Mouse (Mus musculus) cortical plate, adult 2 months (tissue): ENCODE results near the gene Ablim1. TPM values are rescaled to one million over a fixed set of nuclear protein-coding genes. Genes with fewer than 3 reads are reported as not detected.

Experiments
- H3K27ac ChIP-seq: fragments of 200-500 bp; 2 replicates; pipeline ENCODE4 v1.5.1; 2012; ENCODE audit warnings: low read length, control low read depth, inconsistent platforms; ENCODE audit not compliant: insufficient read depth
- H3K4me1 ChIP-seq: fragments of 200-500 bp; 2 replicates; pipeline ENCODE4 v1.6.1; 2011; ENCODE audit warnings: low read length; ENCODE audit not compliant: control insufficient read depth, insufficient read depth
- H3K4me3 ChIP-seq: fragments of 200-500 bp; 2 replicates; pipeline ENCODE4 v1.5.1; 2011; ENCODE audit warnings: mild to moderate bottlenecking, low read length, control low read depth; ENCODE audit not compliant: insufficient read depth
- CTCF ChIP-seq: fragments of 200-500 bp; IDR thresholded peaks from 2 replicates; pipeline ENCODE4 v1.5.1; 2011; ENCODE audit warnings: mild to moderate bottlenecking, control low read depth, low read length; ENCODE audit not compliant: insufficient read depth; ENCODE audit errors: extremely low read depth
- POLR2A ChIP-seq: fragments of 200-500 bp; IDR thresholded peaks from 2 replicates; pipeline ENCODE4 v1.6.1; 2011; ENCODE audit warnings: mild to moderate bottlenecking, low read length, control low read depth; ENCODE audit not compliant: insufficient read depth; ENCODE audit errors: extremely low read depth
- polyA plus RNA-seq: library from polyadenylated mRNA; depleted of rRNA; stranded (reverse); fragments of >200 nt; gene quantifications from 2 replicates; pipeline ENCODE4 v1.2.3, GENCODE M21; 2012

Ablim1 gene
- polyA plus RNA-seq, 1 experiment = 50.0 TPM

DNA sequence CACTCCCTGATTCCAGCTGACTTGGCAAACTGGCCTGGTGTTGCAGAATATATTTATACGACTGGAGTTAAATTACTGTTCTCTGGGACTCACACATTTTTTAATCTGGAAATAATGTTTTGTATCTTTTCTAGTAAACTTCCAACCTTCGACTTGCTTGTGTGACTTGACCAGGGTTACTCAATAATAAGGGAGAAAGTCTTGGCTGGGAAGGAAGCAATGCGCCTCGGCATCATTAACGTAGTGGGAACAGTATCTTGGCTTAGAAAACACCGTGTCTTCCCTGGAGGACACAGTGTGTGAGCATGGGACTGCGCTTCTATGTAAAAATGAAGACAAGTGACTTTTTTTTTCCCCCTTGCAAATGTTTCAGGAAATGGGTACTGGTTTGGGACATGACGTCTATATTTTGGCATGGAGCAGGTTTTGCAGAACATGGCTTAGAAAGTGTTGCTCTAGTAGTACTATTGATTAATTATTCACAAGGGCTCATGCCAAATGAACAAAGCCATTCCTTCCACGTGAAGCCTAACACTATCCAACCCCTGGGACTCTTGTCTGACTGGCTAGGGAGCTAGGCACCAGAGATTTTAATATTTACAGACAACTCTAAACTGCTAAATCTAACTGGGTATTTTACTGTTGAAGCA lies 266.9 kb downstream of the Ablim1 start:
- H3K4me3 ChIP-seq = no peak overlapping the region

DNA sequence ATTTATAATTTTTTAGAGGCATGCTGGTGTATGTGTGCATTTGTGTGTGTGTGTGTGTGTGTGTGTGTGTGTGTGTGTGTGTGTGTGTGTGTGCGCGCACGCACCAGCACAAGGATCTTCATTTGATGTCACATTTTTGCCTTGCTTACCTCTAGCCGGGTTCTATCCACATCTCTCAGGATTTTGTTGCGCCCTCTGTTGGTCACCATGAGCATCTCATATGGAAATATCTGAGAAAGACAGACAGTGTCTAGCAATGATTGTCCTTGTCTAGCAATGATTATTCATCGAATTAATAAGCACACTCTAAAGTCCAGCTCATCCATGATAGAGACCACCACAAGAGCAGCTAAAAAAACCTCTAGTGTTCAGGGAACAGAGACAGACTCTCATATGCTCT lies 275.5 kb downstream of the Ablim1 start:
- H3K4me1 ChIP-seq = no peaks in the 10 kb centered on the region
- TF ChIP-seq CTCF (peak; percentile 53), POLR2A (no peak)
- H3K4me3 ChIP-seq = no peak overlapping the region
- no peak overlapping the region for H3K27ac ChIP-seq

More for the DNA sequence above, 266.9 kb downstream of the Ablim1 start:
- H3K4me1 ChIP-seq = no peaks in the 10 kb centered on the region
- H3K27ac ChIP-seq = no peak overlapping the region
- no peak for TF ChIP-seq POLR2A
- no peak for TF ChIP-seq CTCF

DNA sequence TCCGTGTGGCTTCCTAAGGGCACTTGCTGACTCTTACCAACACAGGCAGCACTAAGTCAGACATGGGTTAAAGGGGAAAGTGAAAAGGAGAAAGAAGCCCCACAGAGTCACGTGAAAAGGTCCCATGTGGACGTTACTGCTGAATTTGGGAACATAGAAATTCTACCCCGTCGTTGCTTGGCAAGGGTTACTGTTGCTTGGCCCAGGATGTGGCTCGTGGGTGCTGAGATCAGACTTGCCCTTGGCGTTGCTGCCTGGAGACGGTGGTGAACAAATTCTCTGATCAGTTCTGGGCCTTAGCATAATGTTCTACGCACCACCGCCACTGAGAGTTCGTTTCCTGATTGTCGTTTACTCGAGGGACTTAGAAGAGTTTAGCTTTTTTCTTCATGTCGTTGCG lies 277.9 kb downstream of the Ablim1 start:
- H3K4me3 ChIP-seq = no peak overlapping the region
- TF ChIP-seq POLR2A (no peak), CTCF (no peak)
- no peaks in the 10 kb centered on the region for H3K4me1 ChIP-seq
- H3K27ac ChIP-seq = no peak overlapping the region

DNA sequence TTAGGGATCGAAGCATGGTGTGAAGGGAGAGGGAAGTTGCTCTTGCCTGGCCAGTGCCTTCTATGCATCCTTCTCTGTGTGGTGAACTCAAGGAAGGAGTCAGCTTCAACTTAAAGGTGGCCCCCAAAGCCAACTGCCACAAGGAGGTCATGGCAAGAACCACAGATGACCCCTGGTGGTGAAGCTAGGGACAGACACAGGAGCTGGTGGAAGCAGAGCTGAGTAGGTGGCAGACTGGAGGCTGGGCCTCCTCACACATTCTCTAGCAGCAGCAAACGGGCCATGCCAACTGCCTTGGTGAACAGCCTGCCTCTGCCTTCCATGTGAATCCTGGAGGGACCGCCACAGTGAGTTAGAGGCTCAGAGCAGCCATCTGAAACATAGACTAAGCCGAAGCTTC lies 283.1 kb downstream of the Ablim1 start:
- Histone ChIP-seq H3K4me1 (no peaks in the 10 kb centered on the region), H3K4me3 (no peak overlapping the region), H3K27ac (no peak overlapping the region)
- TF ChIP-seq CTCF = peak; percentile 65
- no peak for TF ChIP-seq POLR2A

DNA sequence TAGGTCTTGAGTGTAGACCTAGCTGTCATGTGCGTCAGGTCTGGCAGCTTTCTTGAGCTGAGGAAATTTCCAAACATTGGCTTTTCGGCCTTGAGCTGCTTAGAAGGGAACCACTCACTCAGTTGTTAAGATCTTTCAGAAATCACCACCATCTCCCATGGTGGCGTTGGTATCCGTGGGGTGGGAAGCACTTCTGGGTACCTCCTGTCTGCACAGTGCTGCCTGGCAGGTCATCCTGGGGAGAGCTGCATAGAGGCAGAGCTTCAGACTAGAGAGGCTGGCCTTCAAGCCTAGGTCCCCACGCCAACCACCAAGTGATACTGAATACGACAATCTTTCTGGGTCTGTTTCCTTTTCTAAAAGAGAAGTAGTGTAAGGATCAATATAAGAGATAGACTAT lies 285.3 kb downstream of the Ablim1 start:
- H3K27ac ChIP-seq = peak overlapping the region; percentile 52; the same call in 1 of the 2 replicates
- TF ChIP-seq POLR2A (no peak), CTCF (no peak)

DNA sequence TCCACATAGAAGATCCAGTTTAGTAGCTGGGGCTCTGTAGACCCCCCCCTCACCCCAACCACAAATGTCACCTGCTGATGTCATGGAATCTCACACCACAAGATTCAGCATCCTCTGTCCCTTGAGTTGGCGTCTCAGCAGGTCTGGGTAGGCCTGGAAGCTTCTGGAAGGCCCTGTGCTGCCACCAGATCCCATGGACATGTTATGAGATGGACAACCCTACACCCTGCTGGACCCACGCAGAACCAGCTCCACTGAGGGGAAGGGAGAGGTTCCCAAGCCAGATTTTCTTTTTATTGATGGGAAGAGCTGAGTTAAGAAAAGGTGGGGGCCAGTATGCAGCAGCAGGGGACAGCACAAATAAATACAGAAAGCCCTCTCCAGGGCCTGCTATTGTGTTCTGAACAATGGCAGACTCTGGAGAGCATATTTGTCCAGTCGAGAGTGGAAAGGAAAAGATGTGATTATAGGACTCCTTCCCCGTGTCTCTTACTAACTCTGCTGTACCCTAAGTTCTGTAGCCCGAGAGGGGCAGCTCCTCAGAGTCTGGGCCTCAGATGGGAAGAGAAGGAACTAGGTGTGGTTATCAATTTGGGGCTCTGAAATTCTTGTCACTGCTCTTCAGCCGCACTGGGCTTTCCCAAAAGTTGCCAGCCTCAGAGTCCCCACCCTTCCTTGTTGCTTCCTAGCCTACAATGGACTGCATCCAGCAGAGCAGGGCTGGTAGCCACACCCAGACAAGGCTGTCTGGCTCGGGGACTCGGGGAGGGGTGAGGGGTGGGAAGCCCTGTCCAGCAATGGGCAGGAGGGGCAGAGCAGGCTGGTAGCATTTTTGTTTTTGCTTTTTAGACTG lies 286.2 kb downstream of the Ablim1 start:
- no peak for TF ChIP-seq POLR2A
- TF ChIP-seq CTCF = no peak
- H3K4me3 ChIP-seq = no peak overlapping the region
- H3K27ac ChIP-seq = peak overlapping the region; percentile 55
- H3K4me1 ChIP-seq = no peaks in the 10 kb centered on the region

More for the DNA sequence above, 285.3 kb downstream of the Ablim1 start:
- no peaks in the 10 kb centered on the region for H3K4me1 ChIP-seq
- no peak overlapping the region for H3K4me3 ChIP-seq

DNA sequence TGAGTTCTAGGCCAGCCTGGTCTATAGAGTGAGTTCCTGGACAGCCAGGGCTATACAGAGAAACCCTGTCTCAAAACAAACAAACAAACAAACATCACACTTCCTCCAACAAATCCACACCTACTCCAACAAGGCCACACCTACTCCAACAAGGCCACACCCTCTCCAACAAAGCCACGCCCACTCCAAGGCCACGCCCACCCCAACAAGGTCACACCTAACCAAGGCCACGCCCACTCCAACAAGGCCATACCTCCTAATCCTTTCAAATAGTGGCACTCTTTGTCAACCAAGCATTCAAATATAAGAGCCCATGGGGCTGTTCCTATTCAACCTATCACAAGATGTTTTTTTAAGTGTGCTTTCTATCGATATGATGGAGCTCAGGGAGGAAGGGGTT lies 288.2 kb downstream of the Ablim1 start:
- H3K4me3 ChIP-seq = no peak overlapping the region
- TF ChIP-seq CTCF (no peak), POLR2A (no peak)
- no peak overlapping the region for H3K27ac ChIP-seq
- no peaks in the 10 kb centered on the region for H3K4me1 ChIP-seq

DNA sequence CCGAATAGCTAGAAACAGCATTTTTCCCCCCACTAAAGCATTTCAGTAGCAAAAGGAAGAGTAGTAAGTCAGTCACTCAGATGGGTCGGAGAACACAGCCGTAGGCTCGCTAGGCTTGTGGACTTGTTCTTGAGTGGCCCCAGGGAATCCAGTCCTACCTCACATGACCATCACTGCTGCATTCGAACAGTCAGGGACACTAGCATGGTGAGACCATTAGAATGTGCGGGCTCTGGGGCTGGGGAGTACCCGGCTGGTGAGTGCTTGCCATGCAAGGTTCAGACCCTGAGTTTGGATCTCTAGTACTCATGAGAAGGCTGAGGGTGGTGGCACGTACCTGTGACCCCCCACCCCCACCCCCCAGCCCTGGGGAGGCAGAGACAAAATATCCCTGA lies 296.9 kb downstream of the Ablim1 start:
- Histone ChIP-seq H3K4me3 (no peak overlapping the region), H3K27ac (no peak overlapping the region), H3K4me1 (no peaks in the 10 kb centered on the region)
- no peak for TF ChIP-seq CTCF
- no peak for TF ChIP-seq POLR2A

DNA sequence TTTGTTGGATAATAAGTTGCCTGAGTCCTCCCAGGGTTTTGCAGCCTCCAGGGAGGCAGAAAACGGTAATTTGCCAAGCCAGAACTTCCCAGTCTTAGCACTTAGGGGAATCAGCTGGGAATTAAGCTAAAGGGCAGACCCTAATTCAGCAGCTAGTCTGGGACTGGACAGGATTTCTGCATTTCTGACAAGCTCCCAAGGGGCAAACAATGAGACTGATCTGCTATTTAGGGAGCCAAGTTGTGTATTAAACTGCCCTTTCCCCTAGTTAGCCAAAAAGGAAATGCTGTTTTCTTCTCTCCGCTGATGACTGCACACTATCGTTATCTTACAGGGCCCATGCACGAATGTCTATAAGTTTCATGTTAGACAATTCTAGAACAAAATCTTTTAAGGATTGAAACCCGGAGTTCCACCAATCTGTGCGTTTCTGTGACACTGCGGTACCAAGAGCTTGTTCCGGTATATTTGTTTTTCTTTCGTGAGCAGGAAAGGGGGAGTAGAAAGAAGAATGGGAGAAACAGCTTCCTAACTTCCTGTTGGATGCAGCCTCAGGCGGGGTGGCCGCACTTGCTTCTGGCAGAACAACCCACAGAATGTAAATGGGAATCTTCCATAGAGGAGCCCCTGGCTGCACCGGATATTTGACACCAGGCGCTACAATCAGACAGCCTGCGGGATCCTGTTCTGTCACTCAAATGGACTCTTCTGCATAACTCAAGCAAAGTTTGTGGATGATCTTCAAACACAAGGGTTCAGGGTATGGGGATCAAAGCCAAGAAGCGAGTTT lies 297.5 kb downstream of the Ablim1 start:
- Histone ChIP-seq H3K4me1 (no peaks in the 10 kb centered on the region), H3K27ac (no peak overlapping the region), H3K4me3 (no peak overlapping the region)
- TF ChIP-seq POLR2A (no peak), CTCF (no peak)
